Mouse (Mus musculus): ENCODE measurements around the gene Calm2.

Calm2 gene

GRCm38 (mm10) chr17:87446767-87447611, at the start of gene Calm2:
Calm2 (minus strand) TSS chr17:87446935.
- CTCF ChIA-PET: interaction anchor here (0.7 kb wide), 2 partner anchors 10 to 86 kb away, joined by 4 to 5 read pairs; no protein-coding TSS in a partner anchor

GRCm38 (mm10) chr17:87495504-87495903, 48.8 kb upstream of the Calm2 start:
- CTCF ChIA-PET: interaction anchor here (0.6 kb wide), 1 partner anchor 32 kb away, joined by 4 read pairs; no protein-coding TSS in a partner anchor

GRCm38 (mm10) chr17:87494310-87494709, 47.6 kb upstream of the Calm2 start:
- CTCF ChIA-PET: no interaction called here

- CTCF ChIA-PET: interaction anchor here (0.6 kb wide), 1 partner anchor 240 kb away, joined by 3 read pairs; no protein-coding TSS in a partner anchor
Measured at GRCm38 (mm10) chr17:87492286-87492685, 45.6 kb upstream of the Calm2 start.

- CTCF ChIA-PET: no interaction called here
Measured at GRCm38 (mm10) chr17:87490295-87490694, 43.6 kb upstream of the Calm2 start.

GRCm38 (mm10) chr17:87485751-87486150, 39.0 kb upstream of the Calm2 start:
- CTCF ChIA-PET: interaction anchor here (0.6 kb wide), 1 partner anchor 91 kb away, joined by 7 read pairs; no protein-coding TSS in a partner anchor

- CTCF ChIA-PET: interaction anchor here (0.5 kb wide), 1 partner anchor 988 kb away, joined by 4 read pairs; no protein-coding TSS in a partner anchor
Measured at GRCm38 (mm10) chr17:87482867-87483266, 36.1 kb upstream of the Calm2 start.

- CTCF ChIA-PET: no interaction called here
Measured at GRCm38 (mm10) chr17:87478569-87478968, 31.8 kb upstream of the Calm2 start.

- CTCF ChIA-PET: no interaction called here
Measured at GRCm38 (mm10) chr17:87477611-87478010, 30.9 kb upstream of the Calm2 start.

GRCm38 (mm10) chr17:87475356-87475755, 28.6 kb upstream of the Calm2 start:
- CTCF ChIA-PET: no interaction called here

GRCm38 (mm10) chr17:87474501-87474795, 27.7 kb upstream of the Calm2 start:
- CTCF ChIA-PET: no interaction called here

- CTCF ChIA-PET: no interaction called here
Measured at GRCm38 (mm10) chr17:87473736-87474500, 27.2 kb upstream of the Calm2 start.

- CTCF ChIA-PET: no interaction called here
Measured at GRCm38 (mm10) chr17:87473441-87473735, 26.7 kb upstream of the Calm2 start.

GRCm38 (mm10) chr17:87472879-87473278, 26.1 kb upstream of the Calm2 start:
- CTCF ChIA-PET: no interaction called here

- CTCF ChIA-PET: no interaction called here
Measured at GRCm38 (mm10) chr17:87471661-87472060, 24.9 kb upstream of the Calm2 start.

- CTCF ChIA-PET: no interaction called here
Measured at GRCm38 (mm10) chr17:87470797-87471196, 24.1 kb upstream of the Calm2 start.

GRCm38 (mm10) chr17:87470282-87470681, 23.5 kb upstream of the Calm2 start:
- CTCF ChIA-PET: no interaction called here

GRCm38 (mm10) chr17:87469428-87469827, 22.7 kb upstream of the Calm2 start:
- CTCF ChIA-PET: no interaction called here

- CTCF ChIA-PET: no interaction called here
Measured at GRCm38 (mm10) chr17:87468616-87469015, 21.9 kb upstream of the Calm2 start.

GRCm38 (mm10) chr17:87461499-87461896, 14.8 kb upstream of the Calm2 start:
- CTCF ChIA-PET: no interaction called here

GRCm38 (mm10) chr17:87460669-87461498, 14.1 kb upstream of the Calm2 start:
- CTCF ChIA-PET: interaction anchor here (0.6 kb wide), 1 partner anchor 72 kb away, joined by 4 read pairs; no protein-coding TSS in a partner anchor
